ENCODE assay signal across 8 mouse cellular contexts in the genomic region with DNA sequence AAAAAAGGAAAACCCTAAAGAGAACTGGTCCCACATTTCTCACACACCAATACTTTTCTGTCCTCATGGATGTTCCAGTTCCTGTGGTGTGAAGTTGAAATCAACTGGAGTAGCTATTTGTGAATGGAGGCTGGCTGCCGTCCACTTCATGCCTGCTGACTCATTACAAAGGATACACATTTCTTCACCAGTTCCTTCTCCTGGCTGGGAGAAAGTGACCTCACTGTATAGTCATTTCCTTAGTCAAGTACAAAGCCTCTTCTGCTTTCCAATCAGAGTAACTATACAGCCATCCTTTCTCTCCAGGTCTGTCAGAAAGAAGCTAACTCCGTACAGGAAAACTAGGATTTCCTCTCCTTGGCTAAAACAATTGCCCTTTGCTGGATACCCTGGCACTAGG. TPM values are rescaled to one million over a fixed set of nuclear protein-coding genes. Genes with fewer than 3 reads are reported as not detected.
DNase-seq lines count a peak whose midpoint lies in the region; ATAC-seq lines count a peak whose summit lies in the region.
"Had no signal": no experiment of that assay in that cellular context is flagged by ENCODE, and none has a peak within 500 bp of the region (broad histone marks: within the 10 kb centered on the region; RNA-seq: fewer than 3 reads in every experiment).

No protein-coding gene starts in this region.

- peak; percentile 30 to 71 for DNase-seq in urinary bladder, postnatal 36 days (ENCODE audit: low spot score in 2 of 2)
- no peak for DNase-seq in urinary bladder, postnatal 10 days (ENCODE audit: low spot score)
- DNase-seq in gastrocnemius, adult 8-10 months (ENCODE audit: low spot score in 2 of 2), result peak; percentile 59 to 73
- DNase-seq in kidney, adult 8-10 months, result peak; percentile 48 to 49
- DNase-seq in cerebellum, postnatal 4 days (ENCODE audit: low spot score in 2 of 2), result no peak

- H3K4me2 ChIP-seq in neural tube, embryonic 15.5 days, result no peak overlapping the region

- H3K36me3 ChIP-seq in neural tube, embryonic 15.5 days, result peaks cover 81% of the 10 kb centered on the region

- WGBS in neural tube, embryonic 15.5 days, result 76% methylated on average over 2 of the region's 2 CpGs

- H3K27me3 ChIP-seq in neural tube, embryonic 15.5 days (replicated peaks), result no peaks in the 10 kb centered on the region
- H3K27me3 ChIP-seq: megakaryocyte, embryonic 14.5 days had no signal

- no peaks in the 10 kb centered on the region for H3K9me3 ChIP-seq in neural tube, embryonic 15.5 days (replicated peaks)
- H3K9me3 ChIP-seq: megakaryocyte, embryonic 14.5 days had no signal

- H3K27ac ChIP-seq in neural tube, embryonic 15.5 days (replicated peaks), result no peak overlapping the region

- H3K4me1 ChIP-seq in neural tube, embryonic 15.5 days, result peaks cover 3% of the 10 kb centered on the region; the same call in 1 of the 2 replicates

- peak; percentile 98 for ATAC-seq in megakaryocyte, adult 5-6 weeks (ENCODE audit: poor library complexity, severe bottlenecking)
- ATAC-seq in neural tube, embryonic 15.5 days (ENCODE audit: low FRiP score), result no peak

- no peak overlapping the region for H3K9ac ChIP-seq in neural tube, embryonic 15.5 days (replicated peaks)

- no peak overlapping the region for H3K4me3 ChIP-seq in neural tube, embryonic 15.5 days (replicated peaks)
- H3K4me3 ChIP-seq: megakaryocyte, embryonic 14.5 days had no signal

RNA-seq across cellular contexts. Expression of a gene that starts 19.3 kb away (rescaled TPM):
- 10 to 100 TPM; 18.0 to 32.4 (median 26.0) TPM for total RNA-seq in gastrocnemius, adult 8-10 months (2022)
- total RNA-seq in megakaryocyte, adult 5-6 weeks (2015), result 33.6 and 47.9 TPM in 2 replicates
- 28.6 and 29.2 TPM in 2 replicates for total RNA-seq in megakaryocyte, adult 5-6 weeks (2017)
- 100 and 109 TPM in 2 replicates for polyA plus RNA-seq in neural tube, embryonic 15.5 days (2015; fragmentation: Nextera tagmentation; extraction: Ambion mirVana)

RNA-seq across cellular contexts. Expression of a gene that starts 35.9 kb away (rescaled TPM):
- total RNA-seq in gastrocnemius, adult 8-10 months (2022), result 100 to 1,000 TPM; 128 to 167 (median 156) TPM
- not detected in 2 replicates for total RNA-seq in megakaryocyte, adult 5-6 weeks (2015)
- 0.53 TPM in 1 of 2 replicates, not detected in the other for total RNA-seq in megakaryocyte, adult 5-6 weeks (2017)
- polyA plus RNA-seq in neural tube, embryonic 15.5 days (2015; fragmentation: Nextera tagmentation; extraction: Ambion mirVana), result 100 and 121 TPM in 2 replicates

Comparison
In these comparisons a context has a peak if more than half of its experiments do, and no peak if none do; other contexts are left out.
1. DNase-seq: peak in urinary bladder, postnatal 36 days (2 of 2), gastrocnemius, adult 8-10 months (2 of 2) and kidney, adult 8-10 months (2 of 2); none in urinary bladder, postnatal 10 days (single experiment) and cerebellum, postnatal 4 days (0 of 2).
2. RNA of a gene that starts 35.9 kb away (total RNA-seq): 128 to 167 TPM in gastrocnemius, adult 8-10 months; 0.53 TPM in megakaryocyte, adult 5-6 weeks; every median in the first group is over 10 times any median in the second.